9 mouse cellular contexts compared by ENCODE assay signal in genomic region chr2:119744163-119745111, GRCm38 (mm10). TPM values are rescaled to one million over a fixed set of nuclear protein-coding genes. Genes with fewer than 3 reads are reported as not detected.
DNase-seq lines count a peak whose midpoint lies in the region; ATAC-seq lines count a peak whose summit lies in the region.
"Had no signal": no experiment of that assay in that cellular context is flagged by ENCODE, and none has a peak within 500 bp of the region (broad histone marks: within the 10 kb centered on the region; RNA-seq: fewer than 3 reads in every experiment).

No protein-coding gene starts in this region.

- ATAC-seq in heart, embryonic 13.5 days (ENCODE audit: extremely low read depth, insufficient number of reproducible peaks, low FRiP score, low TSS enrichment) = peak; percentile 5; the same call in 1 of the 2 replicates
- peak; percentile 81 for ATAC-seq in stomach, embryonic 16.5 days (ENCODE audit: insufficient read depth, low FRiP score)

- WGBS in heart, embryonic 13.5 days = 2% methylated on average over 46 of the region's 46 CpGs
- WGBS in stomach, embryonic 16.5 days = 10% methylated on average over 46 of the region's 46 CpGs

- no peaks in the 10 kb centered on the region for H3K9me3 ChIP-seq in heart, embryonic 13.5 days
- H3K9me3 ChIP-seq in stomach, embryonic 16.5 days (replicated peaks; ENCODE audit: control insufficient read depth, low read length) = no peaks in the 10 kb centered on the region

- peak overlapping the region; percentile 55; the same call in 1 of the 2 replicates for H3K27ac ChIP-seq in heart, embryonic 13.5 days (replicated peaks)
- peak overlapping the region; percentile 86 for H3K27ac ChIP-seq in stomach, embryonic 16.5 days (ENCODE audit: low read length)

- H3K4me3 ChIP-seq in heart, embryonic 13.5 days = peak overlapping the region; percentile 65
- peak overlapping the region; percentile 70 for H3K4me3 ChIP-seq in stomach, embryonic 16.5 days (replicated peaks; ENCODE audit: low read length)

- H3K36me3 ChIP-seq in heart, embryonic 13.5 days = no peaks in the 10 kb centered on the region
- no peaks in the 10 kb centered on the region for H3K36me3 ChIP-seq in stomach, embryonic 16.5 days (ENCODE audit: control insufficient read depth, insufficient read depth, low read length)

- peak overlapping the region; percentile 71 for H3K9ac ChIP-seq in heart, embryonic 13.5 days
- peak overlapping the region; percentile 72 for H3K9ac ChIP-seq in stomach, embryonic 16.5 days (ENCODE audit: low read length)

- DNase-seq in adrenal gland, postnatal 14 days = peak; percentile 50
- no peak for DNase-seq in adrenal gland, postnatal 4 days (ENCODE audit: low spot score in 2 of 2)
- peak; percentile 68 for DNase-seq in c-Kit-positive CD71-positive TER-119-negative erythroid progenitor cells, embryonic 14.5 days (ENCODE audit: low read depth)
- peak; percentile 38 to 63 for DNase-seq in kidney, postnatal 25 days
- peak; percentile 35 to 50 for DNase-seq in lung, postnatal 4 days
- DNase-seq in layer of hippocampus, adult 9-10 months (ENCODE audit: low spot score) = no peak

- H3K27me3 ChIP-seq in heart, embryonic 13.5 days (replicated peaks) = peaks cover 50% of the 10 kb centered on the region
- peaks cover 19% of the 10 kb centered on the region for H3K27me3 ChIP-seq in stomach, embryonic 16.5 days (ENCODE audit: control insufficient read depth, insufficient read depth, low read length)

- peaks cover 50% of the 10 kb centered on the region for H3K4me1 ChIP-seq in heart, embryonic 13.5 days
- H3K4me1 ChIP-seq in stomach, embryonic 16.5 days (ENCODE audit: control insufficient read depth, insufficient read depth, low read length) = peaks cover 21% of the 10 kb centered on the region

- H3K4me2 ChIP-seq in heart, embryonic 13.5 days = peak overlapping the region; percentile 99
- peak overlapping the region; percentile 100 for H3K4me2 ChIP-seq in stomach, embryonic 16.5 days (ENCODE audit: low read depth, low read length)

RNA-seq across cellular contexts. Expression of gene Itpka, which starts 2.3 kb away (rescaled TPM):
- total RNA-seq in adrenal gland, postnatal 14 days (2021) = 10.2 and 11.2 TPM in 2 replicates
- total RNA-seq in adrenal gland, postnatal 4 days (2021) = 1 to 10 TPM; 3.9 to 4.3 TPM
- 1.8 and 2.1 TPM in 2 replicates for polyA plus RNA-seq in heart, embryonic 13.5 days (2015; fragmentation: Nextera tagmentation; extraction: Ambion mirVana)
- 7.5 and 7.6 TPM in 2 replicates for polyA plus RNA-seq in stomach, embryonic 16.5 days (2015; fragmentation: Nextera tagmentation; extraction: Ambion mirVana)

RNA-seq across cellular contexts. Expression of gene Ltk, which starts 15.8 kb away (rescaled TPM):
- total RNA-seq in adrenal gland, postnatal 14 days (2021) = 0.86 and 1.1 TPM in 2 replicates
- total RNA-seq in adrenal gland, postnatal 4 days (2021) = 1 to 10 TPM; 1.2 to 1.3 TPM
- polyA plus RNA-seq in heart, embryonic 13.5 days (2015; fragmentation: Nextera tagmentation; extraction: Ambion mirVana) = 0.10 and 0.19 TPM in 2 replicates
- 1.7 and 2.1 TPM in 2 replicates for polyA plus RNA-seq in stomach, embryonic 16.5 days (2015; fragmentation: Nextera tagmentation; extraction: Ambion mirVana)
- total RNA-seq: hematopoietic stem cell, adult 5-6 weeks had no signal

RNA-seq across cellular contexts. Expression of gene Rpap1, which starts 42.9 kb away (rescaled TPM):
- 14.8 and 18.9 TPM in 2 replicates for total RNA-seq in adrenal gland, postnatal 14 days (2021)
- total RNA-seq in adrenal gland, postnatal 4 days (2021) = 10 to 100 TPM; 30.0 to 30.8 TPM
- polyA plus RNA-seq in heart, embryonic 13.5 days (2015; fragmentation: Nextera tagmentation; extraction: Ambion mirVana) = 17.6 and 19.4 TPM in 2 replicates
- polyA plus RNA-seq in stomach, embryonic 16.5 days (2015; fragmentation: Nextera tagmentation; extraction: Ambion mirVana) = 26.1 and 26.7 TPM in 2 replicates

RNA-seq across cellular contexts. Expression of gene Tyro3, which starts 53.1 kb away (rescaled TPM):
- 6.0 and 7.7 TPM in 2 replicates for total RNA-seq in adrenal gland, postnatal 14 days (2021)
- total RNA-seq in adrenal gland, postnatal 4 days (2021) = 10 to 100 TPM; 13.3 to 15.6 TPM
- 7.3 and 7.9 TPM in 2 replicates for polyA plus RNA-seq in heart, embryonic 13.5 days (2015; fragmentation: Nextera tagmentation; extraction: Ambion mirVana)
- 26.7 and 31.1 TPM in 2 replicates for polyA plus RNA-seq in stomach, embryonic 16.5 days (2015; fragmentation: Nextera tagmentation; extraction: Ambion mirVana)

Comparison
In these comparisons a context has a peak if more than half of its experiments do, and no peak if none do; other contexts are left out.
1. DNase-seq: peak in adrenal gland, postnatal 14 days (single experiment), c-Kit-positive CD71-positive TER-119-negative erythroid progenitor cells, embryonic 14.5 days (single experiment), kidney, postnatal 25 days (2 of 2) and lung, postnatal 4 days (2 of 2); none in adrenal gland, postnatal 4 days (0 of 2) and layer of hippocampus, adult 9-10 months (single experiment).